Mouse (Mus musculus) myocyte (in vitro differentiated cells): ENCODE measurements around the gene Edar.

Source experiments
- E2F4 ChIP-seq: IDR thresholded peaks from one replicate; pipeline ENCODE4 v1.6.1; 2011; ENCODE audit warnings: mild to moderate bottlenecking, control low read depth, moderate library complexity; ENCODE audit not compliant: insufficient read depth
- MAX ChIP-seq: IDR thresholded peaks from one replicate; pipeline ENCODE4 v1.6.1; 2011; ENCODE audit warnings: low read depth, mild to moderate bottlenecking, control low read depth
- MYOD1 ChIP-seq, 3 experiments: IDR thresholded peaks; one replicate each; pipeline ENCODE4 v1.6.1; 2011; ENCODE audit warnings: control low read depth in 2 of 3, low read depth in 2 of 3, mild to moderate bottlenecking in 2 of 3, moderate library complexity in 1 of 3; ENCODE audit not compliant: insufficient read length in 2 of 3, control insufficient read depth in 1 of 3
- POLR2A ChIP-seq: IDR thresholded peaks from one replicate; pipeline ENCODE4 v1.6.1; 2011; ENCODE audit warnings: low read depth, mild to moderate bottlenecking, control low read depth, moderate library complexity; ENCODE audit not compliant: insufficient read length
- POLR2AphosphoS2 ChIP-seq: IDR thresholded peaks from one replicate; pipeline ENCODE4 v1.6.1; 2011; ENCODE audit warnings: low read depth, control low read depth; ENCODE audit not compliant: insufficient read length
- REST ChIP-seq: IDR thresholded peaks from one replicate; pipeline ENCODE4 v1.6.1; 2011; ENCODE audit warnings: mild to moderate bottlenecking, control low read depth, moderate library complexity; ENCODE audit not compliant: insufficient read depth, insufficient read length
- TCF12 ChIP-seq: IDR thresholded peaks from one replicate; pipeline ENCODE4 v1.6.1; 2011; ENCODE audit warnings: mild to moderate bottlenecking, control low read depth; ENCODE audit not compliant: poor library complexity, insufficient read depth, severe bottlenecking
- TCF3 ChIP-seq: IDR thresholded peaks from one replicate; pipeline ENCODE4 v1.6.1; 2011; ENCODE audit warnings: low read depth, control low read depth; ENCODE audit not compliant: insufficient read length

- no peak for TF ChIP-seq MAX
- no peak for TF ChIP-seq POLR2AphosphoS2
- no peak for TF ChIP-seq POLR2A
- TF ChIP-seq E2F4 = no peak
- no peak for TF ChIP-seq MYOD1 (IDR thresholded peaks at IDR 0.05; ENCODE audit: control insufficient read depth in 1 of 3, insufficient read length in 2 of 3, low read depth in 2 of 3)
- TF ChIP-seq REST = no peak
- no peak for TF ChIP-seq TCF12
- no peak for TF ChIP-seq TCF3
These were observed 80.3 kb downstream of the Edar start for GRCm38 (mm10) chr10:58595197-58595596.
